Mouse (Mus musculus): ENCODE measurements around the gene Cfd. TPM values are rescaled to one million over a fixed set of nuclear protein-coding genes. Genes with fewer than 3 reads are reported as not detected.

Cfd gene
- polyA plus RNA-seq, 1 experiment from 2014 or later: 0.13 TPM

DNA sequence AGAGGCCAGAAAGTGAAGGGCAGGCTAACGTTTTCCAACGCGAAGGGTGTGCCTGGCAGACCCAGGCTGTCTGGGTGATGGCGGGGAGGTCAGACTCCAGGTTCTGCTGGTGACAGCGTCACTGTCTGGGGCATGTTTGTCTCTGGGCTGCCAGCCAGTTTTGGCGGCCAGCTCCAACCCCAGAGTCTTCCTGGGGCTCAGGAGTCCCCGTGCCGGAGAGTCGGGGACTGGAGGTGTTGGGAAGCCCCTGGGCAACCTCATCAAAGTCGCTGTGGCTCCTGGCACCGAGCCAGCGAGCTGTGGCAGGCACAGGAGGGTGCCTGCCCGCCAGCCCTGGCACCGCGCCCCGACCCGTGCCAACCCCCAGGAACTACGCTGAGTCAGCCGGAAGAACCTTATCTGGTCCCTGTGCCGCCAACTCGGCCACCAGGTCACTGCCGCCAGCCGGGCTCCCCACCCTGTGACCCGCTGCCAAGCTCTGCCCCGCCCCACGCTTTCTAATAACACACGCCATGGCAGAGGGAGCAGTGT is 46.3 kb downstream of the Cfd start:
- H3K27ac ChIP-seq: peak overlapping the region; percentile 90
- 45% methylated on average over 27 of the region's 27 CpGs for WGBS
- no peaks in the 10 kb centered on the region for H3K9me3 ChIP-seq (replicated peaks; ENCODE audit: low read length)
- ATAC-seq (replicated peaks; ENCODE audit: low FRiP score, low read depth) (no peak), DNase-seq (ENCODE audit: low spot score) (no peak)
- H3K9ac ChIP-seq (ENCODE audit: low read depth, low read length): no peak overlapping the region
- H3K4me1 ChIP-seq (replicated peaks; ENCODE audit: insufficient read depth, low read length): peaks cover 66% of the 10 kb centered on the region
- H3K4me3 ChIP-seq (replicated peaks; ENCODE audit: low read depth, low read length): no peak overlapping the region
- H3K27me3 ChIP-seq (ENCODE audit: insufficient read depth, low read length): no peaks in the 10 kb centered on the region
- peaks cover 8% of the 10 kb centered on the region; the same call in 1 of the 2 replicates for H3K36me3 ChIP-seq (ENCODE audit: insufficient read depth, low read length)
- no peak for TF ChIP-seq CTCF (IDR thresholded peaks at IDR 0.05; ENCODE audit: low read depth)
- 0 out of 2 replicates have a peak overlapping the region, but pooled peaks have one; percentile 3 for H3K4me2 ChIP-seq (ENCODE audit: low read length)

DNA sequence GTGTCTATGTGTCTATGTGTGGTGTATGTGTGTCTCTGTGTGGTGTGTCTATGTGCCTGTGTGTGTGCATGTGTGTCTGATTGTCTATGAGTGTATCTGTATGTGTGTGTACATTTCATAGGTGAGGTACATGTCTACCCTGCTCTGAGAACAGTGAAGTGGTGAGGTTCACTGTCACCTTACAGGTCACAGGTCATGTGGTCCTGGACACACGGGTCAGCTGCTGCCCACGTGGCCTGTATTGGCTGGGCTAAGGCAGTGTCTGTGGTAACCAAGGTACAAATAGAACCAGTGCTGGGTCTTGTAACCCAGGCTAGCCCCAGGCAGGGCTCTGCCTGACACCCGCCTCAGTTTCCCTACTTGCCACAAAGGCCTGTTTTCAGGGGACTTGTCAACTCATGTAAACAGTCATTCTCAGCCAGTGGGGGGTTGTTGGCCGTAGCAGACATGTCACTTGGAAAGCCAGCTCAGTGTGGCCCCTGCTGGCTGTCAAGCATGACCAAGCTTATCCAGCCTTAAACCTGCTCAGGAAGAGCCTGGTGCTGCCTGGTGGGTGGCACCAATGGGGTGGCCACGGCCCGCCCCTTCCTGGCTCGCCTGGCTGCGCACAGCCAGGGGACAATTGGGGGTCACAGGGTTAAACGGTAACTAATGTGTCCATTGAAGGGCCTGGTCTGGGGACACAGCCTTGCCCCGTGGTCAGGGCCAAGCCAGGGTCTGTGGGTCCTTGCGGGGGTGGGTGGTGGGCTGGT is 47.3 kb downstream of the Cfd start:
- DNase-seq (ENCODE audit: low spot score): no peak
- Histone ChIP-seq H3K9me3 (replicated peaks; ENCODE audit: low read length) (no peaks in the 10 kb centered on the region), H3K27ac (peak overlapping the region; percentile 90), H3K9ac (ENCODE audit: low read depth, low read length) (no peak overlapping the region), H3K4me2 (ENCODE audit: low read length) (no peak overlapping the region), H3K36me3 (ENCODE audit: insufficient read depth, low read length) (peaks cover 4% of the 10 kb centered on the region; the same call in 1 of the 2 replicates), H3K4me3 (replicated peaks; ENCODE audit: low read depth, low read length) (no peak overlapping the region), H3K4me1 (replicated peaks; ENCODE audit: insufficient read depth, low read length) (peaks cover 57% of the 10 kb centered on the region), H3K27me3 (ENCODE audit: insufficient read depth, low read length) (no peaks in the 10 kb centered on the region)
- 0 out of 2 replicates have a peak, but pooled peaks have one; percentile 2 for TF ChIP-seq CTCF (IDR thresholded peaks at IDR 0.05; ENCODE audit: low read depth)
- WGBS: 53% methylated on average over 11 of the region's 11 CpGs
- peak; percentile 72 for ATAC-seq (replicated peaks; ENCODE audit: low FRiP score, low read depth)

DNA sequence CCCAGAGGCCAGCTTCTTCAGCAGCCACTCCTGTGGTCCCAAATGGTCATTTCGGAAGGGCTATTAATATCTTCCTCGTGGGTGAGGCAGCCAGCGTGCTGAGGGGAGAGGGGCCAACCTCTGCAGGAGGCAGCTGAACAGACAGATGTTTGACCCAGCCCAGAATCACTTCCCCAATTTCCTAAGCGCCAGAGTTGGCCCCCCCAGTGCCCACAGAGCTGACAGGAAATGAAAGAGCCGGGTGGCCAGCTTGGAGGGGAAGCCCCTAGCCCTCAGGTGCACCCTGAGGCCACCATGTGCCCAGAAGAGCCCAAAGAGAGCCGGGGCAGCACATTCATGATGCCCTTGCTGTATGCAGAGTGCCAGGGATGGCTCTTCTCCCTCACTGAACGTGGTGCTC is 50.1 kb downstream of the Cfd start:
- Histone ChIP-seq H3K4me3 (replicated peaks; ENCODE audit: low read depth, low read length) (no peak overlapping the region), H3K27me3 (ENCODE audit: insufficient read depth, low read length) (no peaks in the 10 kb centered on the region), H3K36me3 (ENCODE audit: insufficient read depth, low read length) (no peaks in the 10 kb centered on the region), H3K9ac (ENCODE audit: low read depth, low read length) (no peak overlapping the region), H3K4me2 (ENCODE audit: low read length) (no peak overlapping the region), H3K27ac (no peak overlapping the region), H3K4me1 (replicated peaks; ENCODE audit: insufficient read depth, low read length) (peaks cover 42% of the 10 kb centered on the region), H3K9me3 (replicated peaks; ENCODE audit: low read length) (no peaks in the 10 kb centered on the region)
- TF ChIP-seq CTCF (IDR thresholded peaks at IDR 0.05; ENCODE audit: low read depth): no peak
- no peak for DNase-seq (ENCODE audit: low spot score)
- WGBS: 50% methylated on average over 7 of the region's 7 CpGs
- no peak for ATAC-seq (replicated peaks; ENCODE audit: low FRiP score, low read depth)

Small RNAs within 50 kb of the gene (microRNA-seq; reads per million reads assigned to microRNA genes)
- gene Mir6910: not detected

Other genes starting within 250 kb of the Cfd start
- not detected in 2 replicates for gene Odf3l2, start 245.1 kb upstream of the Cfd start, polyA plus RNA-seq (2015; fragmentation: Nextera tagmentation; extraction: Ambion mirVana)
- gene Madcam1, start 226.3 kb upstream of the Cfd start, polyA plus RNA-seq (2015; fragmentation: Nextera tagmentation; extraction: Ambion mirVana): 1.5 TPM in 2 replicates
- gene Tpgs1, start 221.5 kb upstream of the Cfd start, polyA plus RNA-seq (2015; fragmentation: Nextera tagmentation; extraction: Ambion mirVana): 82.5 and 84.9 TPM in 2 replicates
- gene Cdc34, start 208.7 kb upstream of the Cfd start, polyA plus RNA-seq (2015; fragmentation: Nextera tagmentation; extraction: Ambion mirVana): 68.1 and 75.7 TPM in 2 replicates
- gene Gzmm, start 201.8 kb upstream of the Cfd start, polyA plus RNA-seq (2015; fragmentation: Nextera tagmentation; extraction: Ambion mirVana): 0.34 and 0.50 TPM in 2 replicates
- gene Bsg, start 186.4 kb upstream of the Cfd start, polyA plus RNA-seq (2015; fragmentation: Nextera tagmentation; extraction: Ambion mirVana): 1,067 and 1,079 TPM in 2 replicates
- gene Hcn2, start 174.2 kb upstream of the Cfd start, polyA plus RNA-seq (2015; fragmentation: Nextera tagmentation; extraction: Ambion mirVana): 0.17 and 0.28 TPM in 2 replicates
- gene Polrmt, start 144.3 kb upstream of the Cfd start, polyA plus RNA-seq (2015; fragmentation: Nextera tagmentation; extraction: Ambion mirVana): 37.9 and 38.5 TPM in 2 replicates
- 0.11 and 0.36 TPM in 2 replicates for gene Fgf22, start 135.8 kb upstream of the Cfd start, polyA plus RNA-seq (2015; fragmentation: Nextera tagmentation; extraction: Ambion mirVana)
- 74.5 and 82.4 TPM in 2 replicates for gene Rnf126, start 123.9 kb upstream of the Cfd start, polyA plus RNA-seq (2015; fragmentation: Nextera tagmentation; extraction: Ambion mirVana)
- gene Fstl3, start 113.6 kb upstream of the Cfd start, polyA plus RNA-seq (2015; fragmentation: Nextera tagmentation; extraction: Ambion mirVana): 32.9 and 38.7 TPM in 2 replicates
- 0.04 and 0.06 TPM in 2 replicates for gene Prss57, start 99.9 kb upstream of the Cfd start, polyA plus RNA-seq (2015; fragmentation: Nextera tagmentation; extraction: Ambion mirVana)
- gene Palm, start 97.3 kb upstream of the Cfd start, polyA plus RNA-seq (2015; fragmentation: Nextera tagmentation; extraction: Ambion mirVana): 132 and 152 TPM in 2 replicates
- gene Misp, start 69.9 kb upstream of the Cfd start, polyA plus RNA-seq (2015; fragmentation: Nextera tagmentation; extraction: Ambion mirVana): 24.5 and 24.8 TPM in 2 replicates
- gene Ptbp1, start 36.4 kb upstream of the Cfd start, polyA plus RNA-seq (2015; fragmentation: Nextera tagmentation; extraction: Ambion mirVana): 220 and 238 TPM in 2 replicates
- gene Prtn3, start 16.4 kb upstream of the Cfd start, polyA plus RNA-seq (2015; fragmentation: Nextera tagmentation; extraction: Ambion mirVana): 6.5 and 7.9 TPM in 2 replicates
- 37.0 and 41.5 TPM in 2 replicates for gene Plppr3, start 16.2 kb upstream of the Cfd start, polyA plus RNA-seq (2015; fragmentation: Nextera tagmentation; extraction: Ambion mirVana)
- 0.14 TPM in 1 of 2 replicates, not detected in the other for gene Elane, start 4.6 kb upstream of the Cfd start, polyA plus RNA-seq (2015; fragmentation: Nextera tagmentation; extraction: Ambion mirVana)
- 44.9 and 49.0 TPM in 2 replicates for gene Med16, start 18.1 kb downstream of the Cfd start, polyA plus RNA-seq (2015; fragmentation: Nextera tagmentation; extraction: Ambion mirVana)
- gene Gm26602, start 20.0 kb downstream of the Cfd start, polyA plus RNA-seq (2015; fragmentation: Nextera tagmentation; extraction: Ambion mirVana): 4.8 and 21.6 TPM in 2 replicates
- gene Kiss1r, start 26.1 kb downstream of the Cfd start, polyA plus RNA-seq (2015; fragmentation: Nextera tagmentation; extraction: Ambion mirVana): 1.6 and 1.8 TPM in 2 replicates
- 120 and 137 TPM in 2 replicates for gene R3hdm4, start 30.4 kb downstream of the Cfd start, polyA plus RNA-seq (2015; fragmentation: Nextera tagmentation; extraction: Ambion mirVana)
- 4.1 and 4.5 TPM in 2 replicates for gene Arid3a, start 36.2 kb downstream of the Cfd start, polyA plus RNA-seq (2015; fragmentation: Nextera tagmentation; extraction: Ambion mirVana)
- gene Wdr18, start 69.3 kb downstream of the Cfd start, polyA plus RNA-seq (2015; fragmentation: Nextera tagmentation; extraction: Ambion mirVana): 78.9 and 81.9 TPM in 2 replicates
- 0.17 and 0.20 TPM in 2 replicates for gene Grin3b, start 79.9 kb downstream of the Cfd start, polyA plus RNA-seq (2015; fragmentation: Nextera tagmentation; extraction: Ambion mirVana)
- 23.7 and 26.6 TPM in 2 replicates for gene Tmem259, start 93.5 kb downstream of the Cfd start, polyA plus RNA-seq (2015; fragmentation: Nextera tagmentation; extraction: Ambion mirVana)
- gene Cnn2, start 97.7 kb downstream of the Cfd start, polyA plus RNA-seq (2015; fragmentation: Nextera tagmentation; extraction: Ambion mirVana): 221 and 261 TPM in 2 replicates
- gene Abca7, start 105.6 kb downstream of the Cfd start, polyA plus RNA-seq (2015; fragmentation: Nextera tagmentation; extraction: Ambion mirVana): 2.4 and 2.6 TPM in 2 replicates
- 4.0 and 4.6 TPM in 2 replicates for gene Arhgap45, start 125.8 kb downstream of the Cfd start, polyA plus RNA-seq (2015; fragmentation: Nextera tagmentation; extraction: Ambion mirVana)
- 208 and 210 TPM in 2 replicates for gene Polr2e, start 148.9 kb downstream of the Cfd start, polyA plus RNA-seq (2015; fragmentation: Nextera tagmentation; extraction: Ambion mirVana)
- 901 and 946 TPM in 2 replicates for gene Gpx4, start 156.3 kb downstream of the Cfd start, polyA plus RNA-seq (2015; fragmentation: Nextera tagmentation; extraction: Ambion mirVana)
- 9.6 and 10.5 TPM in 2 replicates for gene Sbno2, start 214.7 kb downstream of the Cfd start, polyA plus RNA-seq (2015; fragmentation: Nextera tagmentation; extraction: Ambion mirVana)
- 14.2 and 15.1 TPM in 2 replicates for gene Stk11, start 224.9 kb downstream of the Cfd start, polyA plus RNA-seq (2015; fragmentation: Nextera tagmentation; extraction: Ambion mirVana)
- gene Atp5d, start 247.8 kb downstream of the Cfd start, polyA plus RNA-seq (2015; fragmentation: Nextera tagmentation; extraction: Ambion mirVana): 936 and 986 TPM in 2 replicates
- 4.7 and 6.4 TPM in 2 replicates for gene Cbarp, start 250.0 kb downstream of the Cfd start, polyA plus RNA-seq (2015; fragmentation: Nextera tagmentation; extraction: Ambion mirVana)

Data from kidney, postnatal 0 days (tissue).